Comparison of ENCODE assay signal across 8 mouse cellular contexts in the genomic region with DNA sequence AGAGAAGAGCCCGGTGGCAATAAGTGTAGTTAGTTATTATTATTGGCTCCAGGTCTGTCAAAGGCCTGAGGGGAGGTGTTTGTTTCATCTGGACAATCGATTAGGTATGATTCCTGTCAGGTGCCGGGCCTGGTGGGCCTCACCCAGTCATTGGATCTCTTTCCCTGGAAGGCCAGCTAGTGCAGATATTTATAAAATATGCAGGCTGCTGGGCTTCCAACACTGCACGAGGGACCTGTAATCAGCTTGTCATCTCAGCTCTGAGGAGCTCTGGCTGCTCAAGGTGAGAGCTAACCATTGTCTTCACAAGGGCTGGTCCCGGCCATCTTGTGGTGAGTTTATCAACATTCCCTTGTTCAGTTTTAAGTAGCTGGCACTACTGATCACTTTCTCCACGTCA. TPM values are rescaled to one million over a fixed set of nuclear protein-coding genes. Genes with fewer than 3 reads are reported as not detected.
DNase-seq lines count a peak whose midpoint lies in the region; ATAC-seq and TF ChIP-seq lines count a peak whose summit lies in the region.

No protein-coding gene starts in this region.

- H3K27ac ChIP-seq in testis, adult 2 months (ENCODE audit: control insufficient read depth, insufficient read depth, low read depth, low read length) = peak overlapping the region; percentile 99
- H3K27ac ChIP-seq in forebrain, embryonic 12.5 days = no peak overlapping the region
- H3K27ac ChIP-seq in liver, embryonic 12.5 days = no peak overlapping the region

- peaks cover 18% of the 10 kb centered on the region for H3K4me1 ChIP-seq in testis, adult 2 months (ENCODE audit: control insufficient read depth, insufficient read depth, low read length)
- H3K4me1 ChIP-seq in forebrain, embryonic 12.5 days = peaks cover 38% of the 10 kb centered on the region
- peaks cover 26% of the 10 kb centered on the region; the same call in 1 of the 2 replicates for H3K4me1 ChIP-seq in liver, embryonic 12.5 days

- H3K36me3 ChIP-seq in testis, adult 2 months (ENCODE audit: control insufficient read depth, insufficient read depth, low read length) = peaks cover 2% of the 10 kb centered on the region
- no peaks in the 10 kb centered on the region for H3K36me3 ChIP-seq in forebrain, embryonic 12.5 days (replicated peaks)
- no peaks in the 10 kb centered on the region for H3K36me3 ChIP-seq in liver, embryonic 12.5 days

- H3K4me2 ChIP-seq in forebrain, embryonic 12.5 days = peak overlapping the region; percentile 95
- peak overlapping the region; percentile 92 for H3K4me2 ChIP-seq in liver, embryonic 12.5 days

- peak overlapping the region; percentile 95 for H3K4me3 ChIP-seq in testis, adult 2 months (ENCODE audit: control insufficient read depth, low read depth, low read length)
- H3K4me3 ChIP-seq in forebrain, embryonic 12.5 days (replicated peaks) = peak overlapping the region; percentile 65
- H3K4me3 ChIP-seq in liver, embryonic 12.5 days = peak overlapping the region; percentile 68

- DNase-seq in testis, postnatal 10 days (ENCODE audit: low spot score) = no peak
- DNase-seq in ovary, postnatal 10 days (ENCODE audit: low spot score) = no peak
- DNase-seq in left cerebral cortex, postnatal 36 days (ENCODE audit: low spot score in 2 of 2) = no peak
- no peak for DNase-seq in spleen, postnatal 14 days (ENCODE audit: low spot score in 2 of 2)
- no peak for DNase-seq in urinary bladder, adult 18-20 months (ENCODE audit: low spot score in 2 of 2)

- no peak for ATAC-seq in forebrain, embryonic 12.5 days (ENCODE audit: low FRiP score)
- no peak for ATAC-seq in liver, embryonic 12.5 days

- H3K9me3 ChIP-seq in forebrain, embryonic 12.5 days = no peaks in the 10 kb centered on the region
- H3K9me3 ChIP-seq in liver, embryonic 12.5 days (replicated peaks) = no peaks in the 10 kb centered on the region

- TF ChIP-seq POLR2A in testis, adult 2 months (IDR thresholded peaks at IDR 0.05; ENCODE audit: control insufficient read depth, low read depth, low read length) = no peak

- peak overlapping the region; percentile 83 for H3K9ac ChIP-seq in forebrain, embryonic 12.5 days
- H3K9ac ChIP-seq in liver, embryonic 12.5 days = no peak overlapping the region; the same call in 1 of the 2 replicates

- H3K27me3 ChIP-seq in testis, adult 2 months (ENCODE audit: control insufficient read depth, insufficient read depth, low read length) = no peaks in the 10 kb centered on the region
- H3K27me3 ChIP-seq in forebrain, embryonic 12.5 days = peaks cover 15% of the 10 kb centered on the region; the same call in 1 of the 2 replicates
- peaks cover 61% of the 10 kb centered on the region for H3K27me3 ChIP-seq in liver, embryonic 12.5 days (replicated peaks)

- intact Hi-C loops in left cerebral cortex, postnatal 36 days (cut with DNase I) = no loop called here

- 22% methylated on average over 6 of the region's 6 CpGs for WGBS in forebrain, embryonic 12.5 days
- WGBS in liver, embryonic 12.5 days (ENCODE audit: insufficient replicate concordance) = 38% methylated on average over 6 of the region's 6 CpGs

- TF ChIP-seq CTCF in testis, adult 2 months (IDR thresholded peaks at IDR 0.05; ENCODE audit: control insufficient read depth, insufficient read depth, insufficient replicate concordance, low read depth, low read length) = no peak

RNA-seq across cellular contexts. Expression of gene Tgif1, which starts 0.7 kb away (rescaled TPM):
- 47.5 and 50.9 TPM in 2 replicates for polyA plus RNA-seq in testis, adult 2 months (2012; rRNA removed)
- 47.4 and 52.6 TPM in 2 replicates for polyA plus RNA-seq in forebrain, embryonic 12.5 days (2016; fragmentation: Nextera tagmentation; extraction: Ambion mirVana)
- 13.3 and 13.8 TPM in 2 replicates for polyA plus RNA-seq in liver, embryonic 12.5 days (2016; fragmentation: Nextera tagmentation; extraction: Ambion mirVana)
- 1 to 10 TPM in 1 of 2 experiments, under 1 TPM in 1; 0.99 to 1.2 TPM for total RNA-seq in left cerebral cortex, postnatal 36 days (2021)
